ENCODE assay signal across 30 mouse cellular contexts in the genomic region with DNA sequence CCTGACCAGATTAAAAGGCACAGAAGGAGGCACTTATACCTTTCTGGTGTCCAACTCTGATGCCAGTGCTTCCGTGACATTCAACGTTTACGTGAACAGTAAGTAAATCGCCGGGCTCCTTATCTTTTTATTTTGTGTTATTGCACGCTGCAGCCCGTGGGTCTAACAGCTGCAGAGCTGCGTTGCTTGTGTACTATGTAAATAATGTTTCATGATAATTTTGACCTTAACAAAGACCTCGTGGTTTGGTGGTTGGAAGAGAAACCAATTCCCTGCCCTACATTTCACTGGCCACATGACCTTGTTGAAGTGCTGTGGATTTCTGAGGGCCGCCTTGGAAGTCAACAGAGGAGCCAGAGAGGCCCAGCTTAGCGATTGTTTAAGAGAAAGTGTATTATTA. TPM values are rescaled to one million over a fixed set of nuclear protein-coding genes. Genes with fewer than 3 reads are reported as not detected.
DNase-seq lines count a peak whose midpoint lies in the region; ATAC-seq lines count a peak whose summit lies in the region.
"Had no signal": no experiment of that assay in that cellular context is flagged by ENCODE, and none has a peak within 500 bp of the region (broad histone marks: within the 10 kb centered on the region; RNA-seq: fewer than 3 reads in every experiment).

No protein-coding gene starts in this region.

- peak; percentile 11 to 27 for DNase-seq in adrenal gland, postnatal 36 days
- no peak for DNase-seq in adrenal gland, postnatal 4 days (ENCODE audit: low spot score in 2 of 2)
- peak; percentile 55 for DNase-seq in 416B (ENCODE audit: low read depth)
- no peak for DNase-seq in gastrocnemius, postnatal 10 days
- DNase-seq: cerebellum, adult 18-20 months; cerebellum, postnatal 10 days; gastrocnemius, postnatal 25 days; heart, adult 2 months; heart, postnatal 10 days; kidney, adult 2 months; kidney, postnatal 36 days; lung, embryonic 14.5 days; lung, postnatal 36 days; right cerebral cortex, postnatal 14 days; thymus, adult 2 months; thymus, postnatal 36 days had no signal

- H3K27ac ChIP-seq in intestine, embryonic 16.5 days (ENCODE audit: low read length) = no peak overlapping the region
- no peak overlapping the region; the same call in 1 of the 2 replicates for H3K27ac ChIP-seq in stomach, embryonic 16.5 days (ENCODE audit: low read length)
- H3K27ac ChIP-seq: forebrain, embryonic 12.5 days; heart, adult 2 months; heart, embryonic 13.5 days; hindbrain, embryonic 14.5 days; limb, embryonic 10.5 days; limb, embryonic 15.5 days; liver, embryonic 15.5 days; midbrain, embryonic 12.5 days; neural tube, embryonic 12.5 days had no signal

- H3K4me2 ChIP-seq in intestine, embryonic 16.5 days (ENCODE audit: low read depth, low read length) = no peak overlapping the region
- H3K4me2 ChIP-seq in stomach, embryonic 16.5 days (ENCODE audit: low read depth, low read length) = no peak overlapping the region
- H3K4me2 ChIP-seq: forebrain, embryonic 12.5 days; heart, embryonic 13.5 days; hindbrain, embryonic 14.5 days; limb, embryonic 15.5 days; lung, embryonic 14.5 days; midbrain, embryonic 12.5 days; neural tube, embryonic 12.5 days had no signal

- WGBS in intestine, embryonic 16.5 days = 49% methylated on average over 11 of the region's 11 CpGs
- WGBS in stomach, embryonic 16.5 days = 43% methylated on average over 11 of the region's 11 CpGs

- H3K36me3 ChIP-seq in intestine, embryonic 16.5 days (ENCODE audit: control insufficient read depth, insufficient read depth, low read length) = no peaks in the 10 kb centered on the region
- H3K36me3 ChIP-seq in stomach, embryonic 16.5 days (ENCODE audit: control insufficient read depth, insufficient read depth, low read length) = no peaks in the 10 kb centered on the region
- H3K36me3 ChIP-seq: liver, embryonic 15.5 days; midbrain, embryonic 12.5 days had no signal

- no peaks in the 10 kb centered on the region for H3K27me3 ChIP-seq in intestine, embryonic 16.5 days (replicated peaks; ENCODE audit: control insufficient read depth, insufficient read depth, low read length)
- no peaks in the 10 kb centered on the region for H3K27me3 ChIP-seq in stomach, embryonic 16.5 days (ENCODE audit: control insufficient read depth, insufficient read depth, low read length)
- H3K27me3 ChIP-seq: forebrain, embryonic 12.5 days; heart, embryonic 13.5 days; limb, embryonic 15.5 days; liver, embryonic 15.5 days; midbrain, embryonic 12.5 days; neural tube, embryonic 12.5 days had no signal

- H3K9me3 ChIP-seq in intestine, embryonic 16.5 days (ENCODE audit: control insufficient read depth, low read length) = no peaks in the 10 kb centered on the region
- H3K9me3 ChIP-seq in stomach, embryonic 16.5 days (replicated peaks; ENCODE audit: control insufficient read depth, low read length) = no peaks in the 10 kb centered on the region
- H3K9me3 ChIP-seq: forebrain, embryonic 12.5 days; heart, embryonic 13.5 days; limb, embryonic 10.5 days; limb, embryonic 15.5 days; liver, embryonic 15.5 days; midbrain, embryonic 12.5 days; neural tube, embryonic 12.5 days had no signal

- H3K9ac ChIP-seq in intestine, embryonic 16.5 days (ENCODE audit: low read depth, low read length) = no peak overlapping the region
- H3K9ac ChIP-seq in stomach, embryonic 16.5 days (ENCODE audit: low read length) = no peak overlapping the region
- H3K9ac ChIP-seq: forebrain, embryonic 12.5 days; heart, embryonic 13.5 days; hindbrain, embryonic 14.5 days; limb, embryonic 15.5 days; liver, embryonic 15.5 days; lung, embryonic 14.5 days; midbrain, embryonic 12.5 days; neural tube, embryonic 12.5 days had no signal

- ATAC-seq in intestine, embryonic 16.5 days = peak; percentile 52
- peak; percentile 73; the same call in 1 of the 2 replicates for ATAC-seq in stomach, embryonic 16.5 days (ENCODE audit: insufficient read depth, low FRiP score)
- ATAC-seq in granulocyte monocyte progenitor cell, adult 5-6 weeks (replicated peaks; ENCODE audit: poor library complexity, severe bottlenecking) = no peak
- ATAC-seq: CD4-positive, CD25-positive, alpha-beta regulatory T cell, adult 4 months had no signal

- H3K4me3 ChIP-seq in intestine, embryonic 16.5 days (ENCODE audit: low read length) = no peak overlapping the region
- no peak overlapping the region for H3K4me3 ChIP-seq in stomach, embryonic 16.5 days (replicated peaks; ENCODE audit: low read length)
- H3K4me3 ChIP-seq: erythroblast, embryonic 14.5 days; forebrain, embryonic 12.5 days; heart, adult 2 months; heart, embryonic 13.5 days; limb, embryonic 10.5 days; limb, embryonic 15.5 days; liver, embryonic 15.5 days; midbrain, embryonic 12.5 days; myocyte; neural tube, embryonic 12.5 days had no signal

- no peaks in the 10 kb centered on the region for H3K4me1 ChIP-seq in intestine, embryonic 16.5 days (ENCODE audit: control insufficient read depth, insufficient read depth, low read length)
- peaks cover 4% of the 10 kb centered on the region for H3K4me1 ChIP-seq in stomach, embryonic 16.5 days (ENCODE audit: control insufficient read depth, insufficient read depth, low read length)
- H3K4me1 ChIP-seq: heart, embryonic 13.5 days; limb, embryonic 15.5 days; neural tube, embryonic 12.5 days had no signal

RNA-seq across cellular contexts. Expression of a gene that starts 48.3 kb away (rescaled TPM):
- 1 to 10 TPM; 3.2 to 6.5 TPM for total RNA-seq in adrenal gland, postnatal 36 days (2021)
- 10 to 100 TPM; 25.1 to 28.7 TPM for total RNA-seq in adrenal gland, postnatal 4 days (2021)
- polyA plus RNA-seq in intestine, embryonic 16.5 days (2015; fragmentation: Nextera tagmentation; extraction: Ambion mirVana) = 17.1 and 17.8 TPM in 2 replicates
- 47.0 and 55.5 TPM in 2 replicates for polyA plus RNA-seq in stomach, embryonic 16.5 days (2015; fragmentation: Nextera tagmentation; extraction: Ambion mirVana)
- 140 and 178 TPM in 2 replicates for total RNA-seq in granulocyte monocyte progenitor cell, adult 5-6 weeks (2014; fragmentation: Nextera tagmentation)
- 111 and 120 TPM in 2 replicates for total RNA-seq in granulocyte monocyte progenitor cell, adult 5-6 weeks (2017)
- total RNA-seq in gastrocnemius, postnatal 10 days (2021) = 1 to 10 TPM; 7.3 to 7.7 TPM
- polyA plus RNA-seq: myocyte had no signal

Comparison
In these comparisons a context has a peak if more than half of its experiments do, and no peak if none do; other contexts are left out.
1. DNase-seq: peak in adrenal gland, postnatal 36 days (2 of 2) and 416B (single experiment); none in adrenal gland, postnatal 4 days (0 of 2) and gastrocnemius, postnatal 10 days (single experiment).